Mouse (Mus musculus) monocyte, adult 59 days (primary cell): ENCODE results near the gene Tspan4. TPM values are rescaled to one million over a fixed set of nuclear protein-coding genes. Genes with fewer than 3 reads are reported as not detected.

Source experiments
- total RNA-seq, 2 experiments: library from RNA; stranded (reverse); gene quantifications; one replicate each; pipeline ENCODE4 v1.2.4; 2023

Gene Tspan4
- 10 to 100 TPM; 34.5 to 39.3 TPM for total RNA-seq

GRCm38 (mm10) chr7:141475011-141475804 lies at the start of gene Tspan4, which contains the start of gene Polr2l:
Gene Tspan4 (plus strand): TSS chr7:141475240.
Gene Polr2l (minus strand): TSS chr7:141475132.

GRCm38 (mm10) chr7:141429310-141429709 lies 45.7 kb upstream of the Tspan4 start, which contains the start of gene Cend1:
Gene Cend1 (minus strand): TSS chr7:141429491.

GRCm38 (mm10) chr7:141437178-141438120 lies 37.6 kb upstream of the Tspan4 start, which contains the start of gene Slc25a22:
Gene Slc25a22 (minus strand): TSS chr7:141437892.

GRCm38 (mm10) chr7:141443828-141444237 lies 31.2 kb upstream of the Tspan4 start, which contains the start of gene Pidd1:
Gene Pidd1 (minus strand): TSS chr7:141444025.

GRCm38 (mm10) chr7:141447110-141447991 lies 27.7 kb upstream of the Tspan4 start, which contains the start of gene Rplp2:
Gene Rplp2 (plus strand): TSS chr7:141447370.

GRCm38 (mm10) chr7:141454967-141455551 lies 20.0 kb upstream of the Tspan4 start, which contains the start of gene Pnpla2:
Gene Pnpla2 (plus strand): TSS chr7:141455198.

GRCm38 (mm10) chr7:141460391-141461113 lies 14.5 kb upstream of the Tspan4 start, which contains the start of gene Cracr2b:
Gene Cracr2b (plus strand): TSS chr7:141461094.

GRCm38 (mm10) chr7:141467230-141468030 lies 7.6 kb upstream of the Tspan4 start, which contains the start of gene Cd151:
Gene Cd151 (plus strand): TSS chr7:141467392.

GRCm38 (mm10) chr7:141539556-141540311 lies 64.7 kb downstream of the Tspan4 start, which contains the start of gene Chid1:
Gene Chid1 (minus strand): TSS chr7:141539857.

Other genes starting within 250 kb of the Tspan4 start
- 100 to 1,000 TPM; 109 to 116 TPM for gene Phrf1, start 246.5 kb upstream of the Tspan4 start, total RNA-seq
- 100 to 1,000 TPM; 105 to 145 TPM for gene Irf7, start 208.8 kb upstream of the Tspan4 start, total RNA-seq
- not detected for gene Cdhr5, start 198.5 kb upstream of the Tspan4 start, total RNA-seq
- not detected for gene Sct, start 196.1 kb upstream of the Tspan4 start, total RNA-seq
- gene Drd4, start 183.2 kb upstream of the Tspan4 start, total RNA-seq = not detected
- gene Deaf1, start 147.6 kb upstream of the Tspan4 start, total RNA-seq = 10 to 100 TPM; 30.2 to 30.5 TPM
- 1 to 10 TPM; 5.4 to 7.1 TPM for gene Tmem80, start 147.5 kb upstream of the Tspan4 start, total RNA-seq
- gene Eps8l2, start 136.4 kb upstream of the Tspan4 start, total RNA-seq = not detected
- gene Taldo1, start 83.0 kb upstream of the Tspan4 start, total RNA-seq = 100 to 1,000 TPM; 469 to 488 TPM
- gene Gatd1, start 61.1 kb upstream of the Tspan4 start, total RNA-seq = 10 to 100 TPM; 28.9 to 32.7 TPM
- gene Cend1, start 45.7 kb upstream of the Tspan4 start, total RNA-seq = not detected
- 10 to 100 TPM; 34.3 to 35.9 TPM for gene Slc25a22, start 37.3 kb upstream of the Tspan4 start, total RNA-seq
- gene Pidd1, start 31.2 kb upstream of the Tspan4 start, total RNA-seq = 1 to 10 TPM; 2.6 to 3.8 TPM
- gene Rplp2, start 27.9 kb upstream of the Tspan4 start, total RNA-seq = 1,000 to 10,000 TPM; 1,146 to 1,432 TPM
- 100 to 1,000 TPM; 126 to 136 TPM for gene Pnpla2, start 20.0 kb upstream of the Tspan4 start, total RNA-seq
- gene Cracr2b, start 14.1 kb upstream of the Tspan4 start, total RNA-seq = 10 to 100 TPM; 15.0 to 17.3 TPM
- 10 to 100 TPM; 17.8 to 21.7 TPM for gene Cd151, start 7.8 kb upstream of the Tspan4 start, total RNA-seq
- 10 to 100 TPM; 16.3 to 17.3 TPM for gene Polr2l, start 108 bp upstream of the Tspan4 start, total RNA-seq
- gene Chid1, start 64.6 kb downstream of the Tspan4 start, total RNA-seq = 10 to 100 TPM; 31.4 to 38.5 TPM
- 100 to 1,000 TPM; 129 to 148 TPM for gene Ap2a2, start 86.9 kb downstream of the Tspan4 start, total RNA-seq
- not detected for gene Muc6, start 180.1 kb downstream of the Tspan4 start, total RNA-seq
- gene Muc2, start 215.1 kb downstream of the Tspan4 start, total RNA-seq = under 1 TPM; 0.63 to 0.70 TPM